Mouse (Mus musculus): ENCODE measurements around the gene Ikzf1. TPM values are rescaled to one million over a fixed set of nuclear protein-coding genes. Genes with fewer than 3 reads are reported as not detected.

The Ikzf1 gene
- polyA plus RNA-seq, 1 experiment = 0.48 TPM

- TF ChIP-seq CTCF (IDR thresholded peaks at IDR 0.05; ENCODE audit: control insufficient read depth, insufficient read depth, insufficient replicate concordance, low read depth, low read length) = no peak
- TF ChIP-seq POLR2A (IDR thresholded peaks at IDR 0.05; ENCODE audit: control insufficient read depth, low read depth, low read length) = no peak
- no peak overlapping the region for H3K4me3 ChIP-seq (ENCODE audit: control insufficient read depth, low read depth, low read length)
- no peaks in the 10 kb centered on the region for H3K27me3 ChIP-seq (ENCODE audit: control insufficient read depth, insufficient read depth, low read length)
- no peak overlapping the region for H3K27ac ChIP-seq (ENCODE audit: control insufficient read depth, insufficient read depth, low read depth, low read length)
- H3K4me1 ChIP-seq (ENCODE audit: control insufficient read depth, insufficient read depth, low read length) = no peaks in the 10 kb centered on the region
- H3K36me3 ChIP-seq (ENCODE audit: control insufficient read depth, insufficient read depth, low read length) = no peaks in the 10 kb centered on the region
Observed at GRCm38 (mm10) chr11:11725252-11725875, 40.6 kb downstream of the Ikzf1 start.

GRCm38 (mm10) chr11:11725876-11726525, 41.2 kb downstream of the Ikzf1 start:
- H3K27ac ChIP-seq (ENCODE audit: control insufficient read depth, insufficient read depth, low read depth, low read length) = no peak overlapping the region
- TF ChIP-seq CTCF (IDR thresholded peaks at IDR 0.05; ENCODE audit: control insufficient read depth, insufficient read depth, insufficient replicate concordance, low read depth, low read length) (no peak), POLR2A (IDR thresholded peaks at IDR 0.05; ENCODE audit: control insufficient read depth, low read depth, low read length) (no peak)
- H3K36me3 ChIP-seq (ENCODE audit: control insufficient read depth, insufficient read depth, low read length) = no peaks in the 10 kb centered on the region
- no peaks in the 10 kb centered on the region for H3K4me1 ChIP-seq (ENCODE audit: control insufficient read depth, insufficient read depth, low read length)
- no peak overlapping the region for H3K4me3 ChIP-seq (ENCODE audit: control insufficient read depth, low read depth, low read length)
- no peaks in the 10 kb centered on the region for H3K27me3 ChIP-seq (ENCODE audit: control insufficient read depth, insufficient read depth, low read length)

- Histone ChIP-seq H3K27ac (ENCODE audit: control insufficient read depth, insufficient read depth, low read depth, low read length) (no peak overlapping the region), H3K36me3 (ENCODE audit: control insufficient read depth, insufficient read depth, low read length) (no peaks in the 10 kb centered on the region), H3K4me1 (ENCODE audit: control insufficient read depth, insufficient read depth, low read length) (no peaks in the 10 kb centered on the region), H3K4me3 (ENCODE audit: control insufficient read depth, low read depth, low read length) (no peak overlapping the region), H3K27me3 (ENCODE audit: control insufficient read depth, insufficient read depth, low read length) (no peaks in the 10 kb centered on the region)
- TF ChIP-seq POLR2A (IDR thresholded peaks at IDR 0.05; ENCODE audit: control insufficient read depth, low read depth, low read length) (no peak), CTCF (IDR thresholded peaks at IDR 0.05; ENCODE audit: control insufficient read depth, insufficient read depth, insufficient replicate concordance, low read depth, low read length) (no peak)
Observed at GRCm38 (mm10) chr11:11726807-11727276, 42.0 kb downstream of the Ikzf1 start.

- Histone ChIP-seq H3K4me1 (ENCODE audit: control insufficient read depth, insufficient read depth, low read length) (no peaks in the 10 kb centered on the region), H3K36me3 (ENCODE audit: control insufficient read depth, insufficient read depth, low read length) (no peaks in the 10 kb centered on the region), H3K27ac (ENCODE audit: control insufficient read depth, insufficient read depth, low read depth, low read length) (no peak overlapping the region), H3K27me3 (ENCODE audit: control insufficient read depth, insufficient read depth, low read length) (no peaks in the 10 kb centered on the region), H3K4me3 (ENCODE audit: control insufficient read depth, low read depth, low read length) (no peak overlapping the region)
- no peak for TF ChIP-seq CTCF (IDR thresholded peaks at IDR 0.05; ENCODE audit: control insufficient read depth, insufficient read depth, insufficient replicate concordance, low read depth, low read length)
- TF ChIP-seq POLR2A (IDR thresholded peaks at IDR 0.05; ENCODE audit: control insufficient read depth, low read depth, low read length) = no peak
Observed at GRCm38 (mm10) chr11:11727936-11728556, 43.2 kb downstream of the Ikzf1 start.

- no peak overlapping the region for H3K27ac ChIP-seq (ENCODE audit: control insufficient read depth, insufficient read depth, low read depth, low read length)
- TF ChIP-seq POLR2A (IDR thresholded peaks at IDR 0.05; ENCODE audit: control insufficient read depth, low read depth, low read length) (no peak), CTCF (IDR thresholded peaks at IDR 0.05; ENCODE audit: control insufficient read depth, insufficient read depth, insufficient replicate concordance, low read depth, low read length) (no peak)
- no peaks in the 10 kb centered on the region for H3K27me3 ChIP-seq (ENCODE audit: control insufficient read depth, insufficient read depth, low read length)
- H3K36me3 ChIP-seq (ENCODE audit: control insufficient read depth, insufficient read depth, low read length) = no peaks in the 10 kb centered on the region
- H3K4me3 ChIP-seq (ENCODE audit: control insufficient read depth, low read depth, low read length) = no peak overlapping the region
- H3K4me1 ChIP-seq (ENCODE audit: control insufficient read depth, insufficient read depth, low read length) = no peaks in the 10 kb centered on the region
Observed at GRCm38 (mm10) chr11:11729216-11729615, 44.4 kb downstream of the Ikzf1 start.

GRCm38 (mm10) chr11:11730062-11730461, 45.3 kb downstream of the Ikzf1 start:
- H3K27me3 ChIP-seq (ENCODE audit: control insufficient read depth, insufficient read depth, low read length) = no peaks in the 10 kb centered on the region
- H3K36me3 ChIP-seq (ENCODE audit: control insufficient read depth, insufficient read depth, low read length) = no peaks in the 10 kb centered on the region
- H3K4me3 ChIP-seq (ENCODE audit: control insufficient read depth, low read depth, low read length) = no peak overlapping the region

GRCm38 (mm10) chr11:11731727-11732126, 46.9 kb downstream of the Ikzf1 start:
- H3K4me1 ChIP-seq (ENCODE audit: control insufficient read depth, insufficient read depth, low read length) = no peaks in the 10 kb centered on the region
- no peak overlapping the region for H3K4me3 ChIP-seq (ENCODE audit: control insufficient read depth, low read depth, low read length)
- H3K36me3 ChIP-seq (ENCODE audit: control insufficient read depth, insufficient read depth, low read length) = no peaks in the 10 kb centered on the region
- no peaks in the 10 kb centered on the region for H3K27me3 ChIP-seq (ENCODE audit: control insufficient read depth, insufficient read depth, low read length)
- TF ChIP-seq CTCF (IDR thresholded peaks at IDR 0.05; ENCODE audit: control insufficient read depth, insufficient read depth, insufficient replicate concordance, low read depth, low read length) = no peak
- TF ChIP-seq POLR2A (IDR thresholded peaks at IDR 0.05; ENCODE audit: control insufficient read depth, low read depth, low read length) = no peak
- H3K27ac ChIP-seq (ENCODE audit: control insufficient read depth, insufficient read depth, low read depth, low read length) = no peak overlapping the region

More at GRCm38 (mm10) chr11:11730062-11730461, 45.3 kb downstream of the Ikzf1 start:
- no peak for TF ChIP-seq CTCF (IDR thresholded peaks at IDR 0.05; ENCODE audit: control insufficient read depth, insufficient read depth, insufficient replicate concordance, low read depth, low read length)
- TF ChIP-seq POLR2A (IDR thresholded peaks at IDR 0.05; ENCODE audit: control insufficient read depth, low read depth, low read length) = no peak
- H3K27ac ChIP-seq (ENCODE audit: control insufficient read depth, insufficient read depth, low read depth, low read length) = no peak overlapping the region
- no peaks in the 10 kb centered on the region for H3K4me1 ChIP-seq (ENCODE audit: control insufficient read depth, insufficient read depth, low read length)

Data from testis, adult 2 months (tissue).